Mouse (Mus musculus) mouse trophoblast stem cell (cell line): ENCODE measurements around the gene Lrrc75a.

ENCODE experiments used
- in situ Hi-C, 2 experiments: fragments of 300-500 bp; cut with MseI, MboI; formaldehyde crosslinking; loops; 2 replicates in 1 of 2; 3 replicates in 1 of 2; pipeline ENCODE4 v1.15.1; 2025

The Lrrc75a gene

GRCm38 (mm10) chr11:62647661-62648590, at the start of gene Lrrc75a:
Gene Lrrc75a, minus strand, starts transcription at chr11:62648523.
- in situ Hi-C loops: loop anchor here in 1 of 2 experiments (5.0 kb wide), 1 partner anchor 36 kb away; no protein-coding TSS in a partner anchor

- in situ Hi-C loops: no loop called here
Measured at GRCm38 (mm10) chr11:62695126-62695525, 46.8 kb upstream of the Lrrc75a start.

GRCm38 (mm10) chr11:62693299-62694184, 45.2 kb upstream of the Lrrc75a start:
- in situ Hi-C loops: no loop called here

- in situ Hi-C loops: no loop called here
Measured at GRCm38 (mm10) chr11:62691592-62691991, 43.3 kb upstream of the Lrrc75a start.

GRCm38 (mm10) chr11:62679954-62680353, 31.6 kb upstream of the Lrrc75a start:
- in situ Hi-C loops: loop anchor here (5.0 kb wide), 1 partner anchor 68 kb away; no protein-coding TSS in a partner anchor

GRCm38 (mm10) chr11:62678778-62679354, 30.5 kb upstream of the Lrrc75a start:
- in situ Hi-C loops: loop anchor here (5.0 kb wide), 1 partner anchor 67 kb away; no protein-coding TSS in a partner anchor

- in situ Hi-C loops: loop anchor here (5.0 kb wide), 1 partner anchor 64 kb away; no protein-coding TSS in a partner anchor
Measured at GRCm38 (mm10) chr11:62676290-62676596, 27.9 kb upstream of the Lrrc75a start.

- in situ Hi-C loops: loop anchor here (5.0 kb wide), 1 partner anchor 63 kb away; no protein-coding TSS in a partner anchor
Measured at GRCm38 (mm10) chr11:62675480-62676289, 27.4 kb upstream of the Lrrc75a start.

GRCm38 (mm10) chr11:62670006-62670405, 21.7 kb upstream of the Lrrc75a start:
- in situ Hi-C loops: no loop called here

- in situ Hi-C loops: no loop called here
Measured at GRCm38 (mm10) chr11:62669471-62669870, 21.1 kb upstream of the Lrrc75a start.

- in situ Hi-C loops: no loop called here
Measured at GRCm38 (mm10) chr11:62668986-62669385, 20.7 kb upstream of the Lrrc75a start.

- in situ Hi-C loops: no loop called here
Measured at GRCm38 (mm10) chr11:62664250-62664649, 15.9 kb upstream of the Lrrc75a start.

- in situ Hi-C loops: no loop called here
Measured at GRCm38 (mm10) chr11:62660885-62661284, 12.6 kb upstream of the Lrrc75a start.

- in situ Hi-C loops: no loop called here
Measured at GRCm38 (mm10) chr11:62652080-62652479, 3.8 kb upstream of the Lrrc75a start.

GRCm38 (mm10) chr11:62651563-62651962, 3.2 kb upstream of the Lrrc75a start:
- in situ Hi-C loops: no loop called here

- in situ Hi-C loops: loop anchor here in 1 of 2 experiments (5.0 kb wide), 1 partner anchor 38 kb away; no protein-coding TSS in a partner anchor
Measured at GRCm38 (mm10) chr11:62649803-62650202, 1.5 kb upstream of the Lrrc75a start.

GRCm38 (mm10) chr11:62648591-62649391, 468 bp upstream of the Lrrc75a start, which contains the start of gene Mmgt2:
Gene Mmgt2, plus strand, starts transcription at chr11:62648664.
- in situ Hi-C loops: loop anchor here in 1 of 2 experiments (5.0 kb wide), 1 partner anchor 36 kb away; no protein-coding TSS in a partner anchor

GRCm38 (mm10) chr11:62646958-62647515, 1.3 kb downstream of the Lrrc75a start:
- in situ Hi-C loops: loop anchor here in 1 of 2 experiments (5.0 kb wide), 1 partner anchor 35 kb away; no protein-coding TSS in a partner anchor

- in situ Hi-C loops: loop anchor here in 1 of 2 experiments (5.0 kb wide), 1 partner anchor 34 kb away; no protein-coding TSS in a partner anchor
Measured at GRCm38 (mm10) chr11:62646495-62646843, 1.9 kb downstream of the Lrrc75a start.
